Mouse (Mus musculus) cerebellum, adult 8-10 months (tissue): ENCODE measurements around the gene Bsnd.

Experiments
- DNase-seq: peaks from one replicate; pipeline ENCODE4 v3.0.0; 2022

Bsnd gene

DNA sequence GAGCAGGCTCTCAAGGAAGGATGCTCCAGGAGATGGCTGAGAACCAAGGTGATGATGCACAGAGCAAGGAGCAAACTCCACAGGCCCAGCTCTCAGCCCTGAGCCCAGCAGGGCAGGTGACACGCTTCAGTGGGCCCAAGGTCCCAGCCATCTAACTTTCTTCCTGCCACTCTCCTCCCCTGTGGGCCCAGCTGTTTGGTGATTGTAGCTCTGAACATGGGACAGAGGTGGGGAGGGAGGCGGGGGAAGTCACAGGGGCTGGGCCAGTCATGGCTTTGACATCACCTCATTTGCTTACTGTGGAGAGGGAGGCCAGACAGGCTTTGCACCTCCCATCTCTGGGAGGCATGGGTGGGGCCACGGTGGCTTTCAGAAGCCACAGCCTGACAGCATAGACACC is at the start of gene Bsnd:
Bsnd (minus strand) TSS at position 168 of the 400 bp plus-strand sequence.
- DNase-seq: no peak

DNA sequence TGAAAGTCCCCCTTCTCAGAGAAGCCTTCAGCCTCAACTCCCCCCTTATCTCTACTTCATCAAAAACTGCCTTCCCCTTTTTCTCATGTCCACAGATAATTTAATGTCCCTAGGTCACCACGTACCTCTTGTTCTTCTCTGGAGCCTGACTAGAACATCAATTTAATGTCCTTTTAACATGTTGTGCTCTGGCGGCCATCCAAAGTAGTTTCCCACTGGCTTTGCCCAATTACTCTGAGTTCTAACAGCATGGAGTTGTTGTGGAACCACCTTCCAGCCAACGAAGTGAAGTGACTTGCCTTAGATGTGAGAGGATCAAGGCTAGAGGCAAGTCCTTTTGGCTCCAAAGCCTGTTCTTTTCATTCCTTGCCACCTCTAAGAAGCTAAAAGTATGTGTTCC is 49.4 kb upstream of the Bsnd start:
- DNase-seq: no peak

DNA sequence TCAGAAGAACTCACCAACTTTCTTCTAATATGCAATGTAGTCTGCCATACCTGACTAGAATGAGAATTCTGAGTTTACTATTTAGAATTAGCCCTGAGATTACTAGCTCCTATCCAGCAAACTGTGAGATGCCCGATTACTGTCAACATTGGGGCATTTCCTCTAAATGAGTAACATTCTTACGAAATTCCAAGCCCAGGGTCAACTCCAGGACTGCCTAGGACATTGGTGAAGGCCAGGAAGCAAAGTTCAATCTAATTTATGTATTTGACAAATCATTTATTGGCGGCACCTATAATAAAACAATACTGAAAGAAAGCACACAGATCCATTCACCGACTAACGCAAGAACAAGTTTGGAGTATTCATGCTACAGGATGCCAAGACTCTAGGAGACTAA is 47.7 kb upstream of the Bsnd start:
- DNase-seq: no peak

DNA sequence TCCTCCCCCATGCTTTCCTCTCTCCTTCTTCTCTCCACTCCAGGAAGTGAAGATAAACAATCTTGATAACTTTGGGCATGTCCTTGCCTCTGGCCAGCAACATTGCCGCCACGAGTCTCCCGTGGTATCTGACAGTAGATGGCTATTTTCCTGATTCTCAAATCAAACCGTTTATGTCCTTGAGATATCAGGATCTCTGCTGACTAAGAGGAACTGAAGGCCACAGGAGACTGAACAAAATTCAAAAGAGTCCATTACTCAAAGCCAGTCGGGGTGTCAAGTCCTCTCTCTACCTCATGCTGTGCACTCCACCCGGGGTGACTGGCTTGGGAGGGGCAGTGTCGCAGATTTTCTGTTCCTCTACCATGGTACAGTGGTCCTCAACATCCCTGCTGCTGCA is 42.2 kb upstream of the Bsnd start:
- DNase-seq: no peak

DNA sequence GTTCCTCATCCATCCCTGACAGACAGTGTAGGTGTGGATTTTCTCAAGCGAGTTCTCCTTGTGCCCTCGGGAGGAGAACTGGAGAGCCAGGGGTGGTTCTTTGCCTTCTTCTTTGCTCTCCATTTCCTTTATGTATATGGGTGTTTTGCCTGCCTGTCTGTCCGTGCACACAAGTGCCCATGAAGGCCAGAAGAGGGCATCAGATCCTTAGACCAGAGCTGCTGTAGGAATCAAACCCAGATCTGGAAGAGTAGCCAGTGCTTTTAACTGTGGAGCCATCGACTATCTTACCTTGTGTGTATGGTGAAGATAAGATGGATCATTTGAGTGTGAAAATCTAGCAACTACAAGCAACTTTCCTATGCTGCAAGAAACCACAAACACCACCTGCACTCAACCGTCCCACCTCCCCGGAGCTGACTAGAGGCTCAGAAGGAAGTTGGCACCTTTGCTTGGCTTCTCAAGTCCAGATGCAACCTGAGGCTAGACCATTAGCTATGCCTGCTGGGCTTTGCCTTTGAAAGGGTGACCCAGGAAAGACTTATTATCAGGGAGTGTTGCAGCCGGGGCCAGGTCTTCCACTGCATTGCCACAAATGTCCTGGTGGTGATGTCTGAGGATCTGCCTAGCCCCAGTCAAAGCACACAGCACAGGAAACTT is 41.5 kb upstream of the Bsnd start:
- DNase-seq: no peak

DNA sequence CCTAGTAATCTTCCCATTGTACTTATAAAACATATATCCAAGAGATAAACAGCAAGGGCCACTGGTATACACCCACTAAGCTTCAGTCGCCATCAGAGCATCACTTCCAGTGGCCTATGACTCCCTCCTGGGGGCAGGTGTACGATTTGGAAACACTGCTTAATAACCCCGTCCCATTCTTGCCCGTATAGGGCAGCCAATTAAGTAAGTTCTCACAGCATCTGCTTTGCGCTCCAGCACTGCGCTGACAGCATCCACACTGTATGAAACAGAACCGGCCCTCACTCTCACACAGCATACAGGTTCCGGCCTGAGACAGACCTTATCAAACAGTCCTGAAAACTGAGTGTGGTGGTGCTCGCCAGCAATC is 38.0 kb upstream of the Bsnd start:
- DNase-seq: no peak

DNA sequence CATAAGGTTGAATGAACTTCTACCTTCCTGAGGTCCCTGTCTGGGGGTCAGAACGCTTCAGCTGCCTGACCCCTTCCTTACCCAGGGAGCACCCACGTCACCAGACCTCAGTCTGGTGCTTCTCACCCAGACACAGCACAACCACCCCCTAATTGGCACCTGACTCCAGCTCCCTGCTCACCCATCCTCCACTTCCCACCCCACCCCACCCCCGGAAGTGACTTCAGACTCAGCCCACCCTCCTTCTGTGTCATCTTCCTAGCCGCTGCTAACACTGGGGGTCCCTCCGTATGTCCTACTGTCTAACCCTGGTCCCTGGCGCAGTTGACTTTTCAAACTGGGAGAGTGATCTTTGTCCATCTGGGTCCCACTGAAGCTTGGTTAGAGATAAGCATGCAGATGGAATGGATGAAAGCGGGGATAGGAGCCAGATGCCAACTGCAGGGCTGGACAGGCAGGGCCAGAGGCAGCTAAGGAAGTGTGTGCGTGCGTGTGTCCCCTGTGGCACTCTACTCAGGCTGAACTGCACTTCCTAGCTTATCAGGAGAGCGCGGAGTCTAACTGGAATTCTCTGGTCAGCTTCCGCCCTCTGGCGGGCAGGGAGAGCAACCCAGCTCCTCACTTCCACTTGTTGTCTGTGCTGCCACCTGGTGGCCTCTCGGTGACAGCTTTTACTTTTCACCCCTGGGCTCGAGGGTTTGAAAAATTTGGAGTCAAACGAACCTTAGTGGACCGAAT is 37.5 kb upstream of the Bsnd start:
- peak; percentile 88 for DNase-seq

DNA sequence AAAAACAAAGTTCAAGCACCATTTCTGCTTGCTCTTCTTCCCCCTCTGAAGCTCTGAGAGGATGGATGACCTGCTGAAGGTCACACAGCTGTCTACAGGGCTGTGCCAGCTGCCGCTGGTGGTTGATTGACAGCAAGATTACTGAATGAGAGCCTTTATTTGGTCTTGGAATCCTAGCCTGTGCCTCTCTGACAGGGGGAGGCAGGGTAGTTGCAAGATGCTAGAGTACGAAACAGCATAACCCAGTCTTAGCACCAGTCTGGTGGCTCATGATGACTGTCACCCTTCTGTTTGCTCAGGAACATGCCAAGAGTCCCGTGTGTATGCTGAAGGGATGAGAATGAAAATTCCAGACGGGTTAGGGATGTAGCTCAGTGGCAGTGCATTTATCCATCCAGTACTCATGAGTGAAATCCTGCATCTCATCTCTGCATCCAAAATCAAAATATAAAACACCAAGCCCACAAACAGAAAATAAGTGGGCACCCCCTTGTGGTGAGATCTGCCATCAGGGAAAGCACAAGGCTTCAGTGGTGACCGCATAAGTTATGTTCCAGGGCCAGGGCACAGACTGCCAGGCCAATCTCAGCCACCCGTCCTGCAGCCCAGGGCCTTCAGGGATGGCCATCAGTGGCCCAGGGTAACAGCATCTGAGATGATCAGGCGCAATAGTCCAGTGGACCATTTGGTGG is 35.9 kb upstream of the Bsnd start:
- DNase-seq: peak; percentile 19

DNA sequence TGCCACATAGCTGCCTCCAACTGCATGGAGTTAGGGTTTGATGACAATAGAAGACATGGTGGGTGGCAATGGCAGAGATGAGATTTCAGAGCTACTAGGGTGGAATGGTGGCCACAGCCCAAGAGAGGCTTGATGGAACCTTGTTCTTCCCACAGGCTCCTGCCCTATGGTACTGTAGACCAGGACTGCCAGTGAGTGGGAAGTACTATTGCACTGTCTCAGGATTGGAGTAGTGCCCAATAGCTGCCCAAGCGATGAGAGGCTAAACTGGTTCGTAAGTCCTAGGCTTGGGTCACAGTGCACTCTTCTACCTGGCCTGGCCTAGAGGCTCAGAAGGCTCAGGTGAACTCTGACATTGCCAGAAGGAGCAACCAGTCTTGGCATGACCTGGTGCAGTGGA is 32.9 kb upstream of the Bsnd start:
- DNase-seq: no peak

DNA sequence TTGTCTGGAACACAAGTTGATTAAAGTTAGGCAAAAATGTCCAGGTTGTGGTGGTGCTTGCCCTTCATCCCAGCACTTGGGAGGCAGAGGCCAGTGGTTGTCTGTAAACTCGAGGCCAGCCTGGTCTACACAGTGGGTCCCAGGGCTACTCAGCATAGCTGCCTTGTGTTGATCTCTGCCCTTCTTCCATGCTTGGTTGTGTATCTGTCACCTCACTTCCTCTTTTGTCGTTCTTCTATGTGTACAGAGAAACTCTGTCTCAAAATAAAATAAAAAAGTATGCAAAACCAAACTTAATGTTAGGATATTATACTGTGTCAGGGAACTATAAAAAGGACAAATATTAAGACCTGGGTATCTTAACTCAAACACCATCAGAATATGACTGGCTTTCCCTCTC is 32.0 kb upstream of the Bsnd start:
- no peak for DNase-seq

DNA sequence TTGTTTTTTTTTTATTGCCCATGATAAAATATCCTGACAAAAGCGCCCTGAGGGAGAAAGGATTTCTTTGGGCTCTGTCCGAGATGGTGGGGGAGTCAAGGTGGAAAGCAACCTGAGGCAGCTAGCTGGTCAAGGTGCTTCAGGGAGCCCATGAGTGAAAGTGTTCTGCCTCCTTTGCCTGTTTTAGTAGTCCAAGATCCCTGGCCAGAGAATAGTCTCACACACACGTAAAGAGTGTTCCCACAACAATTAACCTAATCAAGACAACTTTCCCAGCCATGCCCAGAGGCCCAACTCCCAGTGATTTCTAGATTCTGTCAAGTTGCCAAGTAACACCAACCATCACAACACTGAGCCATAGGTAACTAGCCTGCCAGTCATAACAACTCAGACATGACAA is 30.5 kb upstream of the Bsnd start:
- DNase-seq: no peak

DNA sequence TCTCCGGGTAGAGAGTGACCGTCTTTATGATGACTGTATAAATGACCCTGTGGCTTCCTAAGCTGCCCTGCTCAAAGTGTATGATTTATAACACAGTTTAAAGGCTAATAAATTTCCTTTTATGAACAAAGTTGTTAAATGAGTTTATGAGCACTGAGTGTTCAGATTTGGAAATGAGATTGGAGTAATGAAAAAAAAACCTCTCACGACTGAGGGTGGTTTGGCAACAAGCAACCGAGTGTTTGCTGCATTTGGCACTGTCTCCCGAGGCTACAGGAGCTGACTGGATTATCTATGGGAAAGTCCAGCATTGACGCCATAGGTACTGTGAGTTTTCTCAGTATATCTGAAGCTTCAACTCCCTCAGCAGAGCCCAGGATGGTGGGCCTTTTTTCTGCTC is 22.5 kb upstream of the Bsnd start:
- no peak for DNase-seq

DNA sequence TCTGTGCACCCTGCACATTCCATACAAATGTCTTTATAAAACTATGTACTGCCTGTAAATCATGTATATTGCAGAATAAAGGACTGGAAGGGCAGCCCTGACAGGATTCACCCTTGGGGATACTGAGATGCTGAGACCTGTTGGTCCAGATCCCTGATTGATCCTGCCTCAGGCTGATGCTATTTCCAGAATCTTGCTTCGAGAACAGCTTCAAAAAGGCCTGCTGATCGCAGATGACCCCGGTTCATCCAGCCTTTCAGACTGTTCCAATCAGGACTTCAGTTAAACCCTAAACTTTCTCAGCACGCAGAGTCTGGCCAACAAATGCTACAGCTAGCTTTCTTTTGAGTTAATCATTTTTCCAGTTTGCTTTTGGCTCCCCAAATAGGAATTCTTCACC is 17.8 kb upstream of the Bsnd start:
- no peak for DNase-seq

DNA sequence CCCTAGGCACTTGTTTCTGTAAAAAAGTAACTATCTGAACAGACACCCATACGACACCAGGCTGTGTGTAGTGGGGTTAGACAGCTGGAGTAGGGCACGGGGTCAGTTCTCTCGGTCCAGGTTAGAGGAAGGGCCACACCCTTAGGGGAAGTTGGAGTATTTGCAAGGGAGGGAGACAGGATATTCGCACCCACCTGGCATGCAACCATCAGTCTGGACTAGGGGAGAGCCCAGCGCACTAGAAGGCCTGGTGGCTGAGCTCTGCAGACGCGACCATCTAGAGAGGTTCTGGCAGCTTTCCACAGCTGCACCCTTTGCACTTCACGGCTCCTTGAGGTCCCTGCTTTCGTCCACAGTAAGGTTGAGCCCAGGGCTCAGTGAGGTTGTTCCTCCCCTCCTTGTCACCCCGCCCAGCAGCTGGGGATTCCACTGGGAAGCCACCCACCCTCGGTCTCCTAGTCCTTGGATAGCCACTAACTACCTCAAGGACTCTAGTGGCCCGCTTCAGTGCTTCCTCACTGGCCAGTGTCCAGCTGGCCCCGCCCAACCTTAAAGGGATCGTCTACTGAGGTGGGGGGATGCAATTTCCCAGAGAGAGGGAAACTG is 13.5 kb upstream of the Bsnd start:
- DNase-seq: no peak

DNA sequence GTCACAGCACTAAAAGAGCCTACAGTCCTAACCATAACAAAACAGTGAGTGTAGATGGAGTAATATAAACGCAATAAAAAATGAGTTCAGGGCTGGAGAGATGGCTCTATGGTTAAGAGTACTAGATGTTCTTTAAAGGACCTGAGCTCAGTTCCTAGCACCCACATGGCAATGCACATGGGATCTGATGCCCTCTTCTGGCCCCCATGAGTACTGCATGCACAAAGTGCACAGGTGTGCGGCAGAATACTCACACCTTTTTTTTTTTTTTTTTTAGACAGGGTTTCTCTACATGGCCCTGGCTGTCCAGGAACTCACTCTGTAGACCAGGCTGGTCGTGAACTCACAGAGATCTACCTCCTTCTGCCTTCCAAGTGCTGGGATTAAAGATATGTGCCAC is 11.5 kb upstream of the Bsnd start:
- no peak for DNase-seq

DNA sequence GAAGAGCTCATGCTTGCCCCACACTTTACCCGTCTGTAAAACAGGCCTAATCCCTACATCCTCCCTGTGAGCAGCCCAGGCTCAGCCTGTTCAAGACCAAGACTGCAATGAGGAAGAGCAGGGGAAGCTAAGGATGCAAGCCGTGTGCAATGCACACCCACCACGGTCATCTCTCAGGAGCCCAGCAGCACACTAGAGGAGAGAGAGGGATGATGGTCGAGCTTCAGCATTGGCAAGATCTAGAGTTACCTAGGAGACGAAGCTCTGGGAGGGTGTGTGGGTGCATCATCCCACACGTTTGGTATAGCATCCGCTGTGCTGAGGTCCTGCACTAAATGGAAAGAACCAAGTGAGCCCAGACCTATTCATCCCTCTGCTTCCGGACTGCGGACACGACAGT is 8.0 kb upstream of the Bsnd start:
- DNase-seq: no peak

DNA sequence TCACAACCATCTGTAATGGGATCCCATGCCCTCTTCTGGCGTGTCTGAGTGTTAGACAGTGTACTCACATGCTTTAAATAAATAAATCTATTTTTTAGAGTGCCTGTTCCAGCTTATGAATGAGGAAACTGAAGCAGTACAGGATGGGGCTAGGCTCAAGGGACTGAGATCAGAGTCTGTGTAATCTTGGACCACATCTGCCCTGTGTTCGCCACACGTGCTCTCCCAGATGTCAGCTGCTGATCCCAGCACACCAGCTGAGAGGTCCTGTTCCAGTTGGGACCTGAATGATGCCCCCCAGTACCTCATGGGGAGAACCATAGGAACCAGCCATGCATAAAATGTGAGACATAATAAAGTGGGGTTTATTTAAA is 6.4 kb upstream of the Bsnd start:
- DNase-seq: no peak

DNA sequence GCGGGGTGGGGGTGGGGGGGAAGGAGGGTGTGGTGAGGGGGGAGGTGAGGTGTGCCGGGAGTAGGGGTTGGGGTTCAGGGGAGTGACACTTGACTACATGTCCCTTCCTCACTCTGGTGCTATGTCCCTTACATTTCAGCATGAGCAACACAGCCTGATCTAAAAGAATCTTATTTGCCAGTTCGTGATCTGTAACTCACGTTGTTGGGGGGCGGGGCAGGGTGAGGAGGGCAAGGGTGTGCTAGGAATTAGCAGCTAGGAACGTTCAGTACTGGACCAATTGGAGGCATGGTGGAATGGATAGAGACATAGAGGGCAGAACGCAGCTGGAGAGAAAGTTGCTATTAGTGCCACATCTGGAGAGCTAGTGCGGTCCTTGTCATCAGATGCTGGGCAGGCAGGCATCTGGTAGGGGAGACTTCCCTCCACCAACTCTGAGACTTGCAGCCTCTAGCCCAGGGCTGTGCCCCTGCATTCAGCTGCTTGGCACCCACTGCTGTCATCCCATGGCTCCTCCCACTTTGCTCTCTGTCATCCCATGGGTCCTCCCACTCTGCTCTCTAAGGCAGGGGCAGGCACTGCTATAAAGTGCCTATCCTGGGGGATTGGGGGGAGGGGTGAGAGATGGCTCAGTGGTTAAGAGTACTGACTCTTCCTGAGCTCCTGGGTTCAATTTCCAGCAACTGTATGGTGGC is 5.8 kb upstream of the Bsnd start:
- DNase-seq: no peak

DNA sequence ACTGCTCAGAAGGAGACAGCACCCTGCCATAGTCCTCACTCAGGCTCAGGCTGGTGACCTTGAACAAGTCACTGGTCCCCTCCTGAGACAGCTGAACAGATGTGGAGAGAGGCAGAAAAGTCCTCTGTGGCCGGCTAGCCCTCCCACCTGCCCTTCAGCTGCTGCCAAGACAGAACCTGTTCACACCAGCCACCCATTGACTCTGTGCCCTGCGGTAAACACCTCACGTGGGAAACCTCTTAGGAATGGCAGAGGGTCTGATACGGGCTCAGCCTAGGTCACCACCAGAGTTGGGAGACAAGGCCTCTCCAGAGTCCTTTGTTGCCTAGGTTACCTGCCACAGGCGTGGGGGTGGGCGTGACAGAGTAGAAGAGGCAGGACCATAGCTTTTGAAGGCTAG is 4.8 kb upstream of the Bsnd start:
- no peak for DNase-seq

DNA sequence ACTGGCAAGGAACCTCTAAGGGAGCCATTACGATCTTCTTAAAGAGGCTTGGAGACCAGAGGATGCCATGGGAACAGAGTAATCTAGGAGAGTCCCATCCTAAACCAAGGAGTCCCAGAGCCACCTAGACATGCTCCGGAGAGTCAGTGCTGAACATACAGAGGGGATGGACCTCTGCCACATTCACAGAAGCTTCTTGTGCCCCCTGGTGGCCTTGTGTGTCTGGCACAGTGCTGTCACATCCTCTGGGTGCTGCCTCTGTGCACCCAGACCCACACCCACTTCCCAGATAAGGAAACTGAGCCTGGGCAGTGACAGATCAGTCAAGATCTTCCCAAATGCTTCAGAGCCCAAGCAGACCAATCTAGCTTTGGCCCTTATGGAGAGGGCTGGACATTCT is 1.6 kb upstream of the Bsnd start:
- no peak for DNase-seq

DNA sequence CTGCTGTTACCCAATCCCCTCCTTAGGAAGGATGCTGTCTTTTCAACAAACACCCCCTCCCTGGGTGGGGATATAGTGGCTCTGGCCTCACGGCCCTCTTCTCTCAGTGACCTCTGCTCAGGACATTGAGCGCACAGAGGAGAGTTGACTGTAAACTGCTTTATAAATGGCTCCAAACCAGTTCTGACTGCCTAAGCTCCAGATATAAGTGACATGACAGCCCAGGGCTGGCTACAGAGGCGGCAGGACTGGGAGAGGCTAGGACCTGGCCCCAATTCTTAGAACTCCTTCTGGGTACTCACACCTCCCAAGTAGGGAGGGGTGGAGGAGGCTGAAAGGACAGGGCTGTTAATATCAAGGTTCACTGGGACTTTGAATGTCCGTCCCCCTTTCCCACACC is 1.5 kb downstream of the Bsnd start:
- DNase-seq: no peak

DNA sequence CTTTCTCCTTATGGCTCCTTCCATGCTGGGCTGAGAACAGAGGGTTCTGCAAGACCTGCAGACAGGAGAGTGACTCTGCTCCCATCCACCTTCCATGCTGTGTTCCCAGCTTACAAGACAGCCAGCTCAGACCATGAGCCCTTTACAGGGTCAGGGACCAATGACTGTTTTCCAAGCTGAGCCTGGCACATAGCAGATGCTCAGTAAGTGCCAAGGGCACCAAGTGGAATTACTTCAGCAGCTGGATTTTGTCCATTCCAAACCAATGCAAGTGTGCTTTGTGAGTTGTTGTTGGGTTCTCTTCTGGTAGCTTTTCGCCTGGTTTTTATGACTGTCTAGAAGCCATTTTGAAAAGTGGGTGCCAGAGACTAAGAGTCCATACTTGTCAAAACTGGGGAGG is 8.3 kb downstream of the Bsnd start:
- DNase-seq: no peak

DNA sequence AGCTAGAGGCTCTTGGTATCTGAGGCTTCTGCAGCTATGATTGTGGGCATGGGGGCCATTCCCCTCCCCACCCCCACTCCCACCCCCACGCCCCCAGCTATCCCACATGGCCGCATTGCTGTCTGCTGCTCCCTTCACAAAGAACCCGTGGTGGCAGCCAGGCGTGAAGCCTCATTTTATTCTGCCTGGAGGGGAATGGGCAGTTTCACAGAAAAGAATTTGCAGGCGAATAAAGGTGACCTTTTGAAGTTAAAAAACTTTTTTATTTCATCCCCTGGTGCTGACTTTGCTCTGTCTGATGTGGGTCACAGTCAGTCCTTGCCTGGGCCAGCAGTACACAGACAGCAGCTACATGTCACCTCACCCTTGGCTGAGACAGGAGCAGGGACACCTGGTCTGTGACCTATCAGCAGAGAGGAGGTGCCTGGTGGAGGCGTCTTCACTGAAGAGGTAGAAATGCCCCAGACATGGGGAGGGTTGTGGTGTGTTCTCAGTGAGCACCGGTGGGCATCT is 8.8 kb downstream of the Bsnd start:
- DNase-seq: no peak
